Mouse (Mus musculus): ENCODE data around the gene Olfr137. TPM values are rescaled to one million over a fixed set of nuclear protein-coding genes. Genes with fewer than 3 reads are reported as not detected.

The Olfr137 gene
- not detected for total RNA-seq (2021)
- long read RNA-seq, experiment 1 = 0 reads
- long read RNA-seq, experiment 2 = 0 reads

DNA sequence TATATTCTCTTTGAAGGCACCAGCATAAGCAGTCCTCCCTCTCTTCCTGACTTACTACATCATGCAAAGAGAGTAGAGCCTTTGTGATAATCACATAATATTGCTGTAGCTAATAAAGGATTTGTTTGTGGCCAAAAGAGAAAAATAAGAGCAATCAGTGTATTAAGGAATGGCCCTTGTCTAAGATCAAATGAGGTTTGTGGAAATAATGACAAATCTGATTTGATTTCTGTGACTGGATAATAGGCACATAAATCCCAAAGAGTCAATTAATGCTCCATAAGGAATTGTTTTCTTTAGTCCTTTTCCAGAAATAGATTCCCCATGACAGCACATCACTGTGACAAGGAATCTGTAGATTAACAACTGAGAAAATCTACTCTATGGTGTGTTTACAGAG is at the start of gene Olfr137:
Gene Olfr137 (minus strand): TSS at position 101 of the 400 bp plus-strand sequence.
- intact Hi-C loops (cut with DNase I; ENCODE audit: low total_unique reads) = no loop called here
- no peak for DNase-seq

DNA sequence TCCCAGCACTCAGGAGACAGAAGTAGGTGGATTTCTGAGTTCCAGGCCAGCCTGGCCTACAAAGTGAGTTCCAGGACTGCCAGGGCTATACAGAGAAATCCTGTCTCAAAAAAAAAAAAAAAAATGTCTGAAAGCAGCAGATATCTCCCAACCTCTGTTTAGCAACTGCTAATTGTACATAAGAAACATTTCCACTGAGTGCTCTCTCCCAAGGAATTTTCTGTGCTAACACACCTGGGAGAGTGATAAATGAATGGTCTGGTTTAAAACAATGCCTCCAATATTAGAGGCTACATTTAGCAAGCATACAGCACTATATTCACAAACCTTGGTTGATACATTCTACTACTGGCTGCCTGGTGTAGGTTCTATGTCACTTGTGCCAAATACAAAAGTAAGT is 22.2 kb upstream of the Olfr137 start, which contains the start of gene Olfr136:
Gene Olfr136 (plus strand): TSS at position 301 of the 400 bp plus-strand sequence.
- intact Hi-C loops (cut with DNase I; ENCODE audit: low total_unique reads) = no loop called here
- no peak for DNase-seq

GRCm38 (mm10) chr17:38260735-38261134 is 46.6 kb downstream of the Olfr137 start, which contains the start of gene Olfr138:
Gene Olfr138, plus strand, starts transcription at chr17:38261035.
- no peak for DNase-seq
- intact Hi-C loops (cut with DNase I; ENCODE audit: low total_unique reads) = no loop called here

Other genes with a start within 250 kb of the Olfr137 start
- gene Olfr129, start 247.5 kb downstream of the Olfr137 start, total RNA-seq (2021) = not detected
- gene Olfr130, start 243.6 kb downstream of the Olfr137 start, total RNA-seq (2021) = not detected
- gene Olfr131, start 218.9 kb downstream of the Olfr137 start, total RNA-seq (2021) = not detected
- gene Olfr132, start 173.0 kb downstream of the Olfr137 start, total RNA-seq (2021) = not detected
- gene Olfr133, start 162.3 kb downstream of the Olfr137 start, total RNA-seq (2021) = not detected
- gene Olfr134, start 136.2 kb downstream of the Olfr137 start, total RNA-seq (2021) = not detected
- gene Olfr135, start 103.2 kb downstream of the Olfr137 start, total RNA-seq (2021) = not detected
- not detected for gene Olfr138, start 46.5 kb downstream of the Olfr137 start, total RNA-seq (2021)
- not detected for gene Olfr136, start 22.3 kb upstream of the Olfr137 start, total RNA-seq (2021)
- not detected for gene Esp36, start 112.6 kb upstream of the Olfr137 start, total RNA-seq (2021)
- not detected for gene Esp34, start 246.6 kb upstream of the Olfr137 start, total RNA-seq (2021)

Data from gastrocnemius, postnatal 14 days (tissue).